Mouse (Mus musculus): ENCODE data around the gene Gm11564. TPM values are rescaled to one million over a fixed set of nuclear protein-coding genes. Genes with fewer than 3 reads are reported as not detected.
"Not testable (repeated sequence)": the region's sequence is repeated elsewhere in the genome, so short reads cannot be mapped to it uniquely, and the experiment has no call there.

Gm11564 gene
- polyA plus RNA-seq, 1 experiment from 2014 or later: not detected

DNA sequence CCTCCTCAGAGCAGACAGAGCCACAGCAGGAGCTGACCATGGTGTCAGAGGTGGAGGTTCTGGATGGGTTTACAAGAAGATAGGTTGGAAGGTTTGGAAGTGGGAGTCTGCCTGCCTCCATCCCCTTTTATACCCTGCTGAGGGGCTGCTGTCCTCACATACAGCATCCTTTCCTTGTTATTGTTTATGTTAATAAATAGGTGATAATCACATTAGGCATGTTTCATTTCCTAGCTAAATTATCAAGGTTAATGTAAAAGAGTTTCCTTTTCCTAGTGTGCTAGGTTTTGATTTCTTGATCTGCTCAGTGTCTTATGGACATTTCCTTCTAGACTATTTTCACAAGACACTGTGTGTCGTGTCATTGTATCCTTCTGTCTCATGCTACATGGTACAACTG lies 11.1 kb downstream of the Gm11564 start, which contains the start of gene Gm11554:
TSS of gene Gm11554 (minus strand) at position 101 of the 400 bp plus-strand sequence.
- H3K27ac ChIP-seq (ENCODE audit: low read depth, low read length); H3K9ac ChIP-seq (ENCODE audit: low read depth, low read length); H3K4me2 ChIP-seq (ENCODE audit: low read length); H3K27me3 ChIP-seq (replicated peaks; ENCODE audit: control insufficient read depth, insufficient read depth, low read length); H3K4me1 ChIP-seq (ENCODE audit: control insufficient read depth, insufficient read depth, low read depth, low read length); ATAC-seq; H3K36me3 ChIP-seq (ENCODE audit: control insufficient read depth, insufficient read depth, low read length); H3K9me3 ChIP-seq (ENCODE audit: control insufficient read depth, low read length); H3K4me3 ChIP-seq (ENCODE audit: low read length): not testable (repeated sequence)
- no CpG with 5 or more reads among the region's 1 CpGs for WGBS

DNA sequence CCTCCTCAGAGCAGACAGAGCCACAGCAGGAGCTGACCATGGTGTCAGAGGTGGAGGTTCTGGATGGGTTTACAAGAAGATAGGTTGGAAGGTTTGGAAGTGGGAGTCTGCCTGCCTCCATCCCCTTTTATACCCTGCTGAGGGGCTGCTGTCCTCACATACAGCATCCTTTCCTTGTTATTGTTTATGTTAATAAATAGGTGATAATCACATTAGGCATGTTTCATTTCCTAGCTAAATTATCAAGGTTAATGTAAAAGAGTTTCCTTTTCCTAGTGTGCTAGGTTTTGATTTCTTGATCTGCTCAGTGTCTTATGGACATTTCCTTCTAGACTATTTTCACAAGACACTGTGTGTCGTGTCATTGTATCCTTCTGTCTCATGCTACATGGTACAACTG lies 16.6 kb downstream of the Gm11564 start, which contains the start of gene Gm11569:
TSS of gene Gm11569 (minus strand) at position 101 of the 400 bp plus-strand sequence.
- not testable (repeated sequence) for H3K9ac ChIP-seq (ENCODE audit: low read depth, low read length); ATAC-seq; H3K27ac ChIP-seq (ENCODE audit: low read depth, low read length); H3K27me3 ChIP-seq (replicated peaks; ENCODE audit: control insufficient read depth, insufficient read depth, low read length); H3K4me2 ChIP-seq (ENCODE audit: low read length); H3K36me3 ChIP-seq (ENCODE audit: control insufficient read depth, insufficient read depth, low read length); H3K4me3 ChIP-seq (ENCODE audit: low read length); H3K4me1 ChIP-seq (ENCODE audit: control insufficient read depth, insufficient read depth, low read depth, low read length); H3K9me3 ChIP-seq (ENCODE audit: control insufficient read depth, low read length)
- no CpG with 5 or more reads among the region's 1 CpGs for WGBS

DNA sequence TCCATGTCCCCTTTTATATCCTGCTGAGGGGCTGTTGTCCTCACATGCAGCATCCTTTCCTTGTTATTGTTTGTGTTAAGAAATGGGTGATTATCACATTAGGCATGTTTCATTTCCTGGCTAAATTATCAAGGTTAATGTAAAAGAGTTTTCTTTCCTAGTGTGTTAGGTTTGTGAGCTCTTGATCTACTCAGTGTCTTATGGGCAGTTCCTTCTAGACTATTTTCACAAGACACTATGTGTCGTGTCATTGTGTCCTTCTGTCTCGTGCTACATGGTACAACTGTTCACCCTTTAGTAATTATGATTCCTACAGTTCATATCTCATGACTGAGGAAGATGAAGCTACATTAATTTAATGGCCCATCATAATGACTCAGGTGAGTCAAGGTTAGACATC lies 22.1 kb downstream of the Gm11564 start, which contains the start of gene Gm11596:
TSS of gene Gm11596 (minus strand) at position 101 of the 400 bp plus-strand sequence.
- Histone ChIP-seq H3K4me3 (ENCODE audit: low read length) (no peak within 1 kb of the TSS), H3K4me1 (ENCODE audit: control insufficient read depth, insufficient read depth, low read depth, low read length) (no peaks in the 10 kb centered on the region), H3K36me3 (ENCODE audit: control insufficient read depth, insufficient read depth, low read length) (no peaks in the 10 kb centered on the region), H3K9ac (ENCODE audit: low read depth, low read length) (no peak within 1 kb of the TSS), H3K27ac (ENCODE audit: low read depth, low read length) (no peak within 1 kb of the TSS), H3K27me3 (replicated peaks; ENCODE audit: control insufficient read depth, insufficient read depth, low read length) (no peaks in the 10 kb centered on the region), H3K9me3 (ENCODE audit: control insufficient read depth, low read length) (no peaks in the 10 kb centered on the region), H3K4me2 (ENCODE audit: low read length) (no peak within 1 kb of the TSS)
- WGBS: 76% methylated on average over 2 of the region's 2 CpGs
- no peak for ATAC-seq

DNA sequence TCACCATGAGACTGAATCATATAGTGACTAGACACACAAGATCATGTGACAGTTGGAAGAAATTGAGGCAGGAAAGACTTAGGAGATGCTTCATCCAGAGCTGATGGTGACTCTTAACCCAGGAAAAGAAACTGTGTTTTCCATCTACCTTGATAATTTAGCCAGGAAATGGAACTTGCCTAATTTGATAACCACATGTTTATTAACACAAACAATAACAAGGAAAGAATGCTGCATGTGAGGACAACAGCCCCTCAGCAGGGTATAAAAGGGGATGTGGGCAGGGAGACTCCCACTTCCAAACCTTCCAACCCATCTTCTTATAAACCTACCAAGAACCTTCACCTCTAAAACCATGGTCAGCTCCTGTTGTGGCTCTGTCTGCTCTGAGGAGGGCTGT lies 30.6 kb downstream of the Gm11564 start, which contains the start of gene Krtap4-9:
TSS of gene Krtap4-9 (plus strand) at position 301 of the 400 bp plus-strand sequence.
- H3K9ac ChIP-seq (ENCODE audit: low read depth, low read length); H3K27ac ChIP-seq (ENCODE audit: low read depth, low read length); H3K27me3 ChIP-seq (replicated peaks; ENCODE audit: control insufficient read depth, insufficient read depth, low read length); H3K4me2 ChIP-seq (ENCODE audit: low read length); ATAC-seq; H3K4me1 ChIP-seq (ENCODE audit: control insufficient read depth, insufficient read depth, low read depth, low read length); H3K36me3 ChIP-seq (ENCODE audit: control insufficient read depth, insufficient read depth, low read length); H3K4me3 ChIP-seq (ENCODE audit: low read length); H3K9me3 ChIP-seq (ENCODE audit: control insufficient read depth, low read length): not testable (repeated sequence)

DNA sequence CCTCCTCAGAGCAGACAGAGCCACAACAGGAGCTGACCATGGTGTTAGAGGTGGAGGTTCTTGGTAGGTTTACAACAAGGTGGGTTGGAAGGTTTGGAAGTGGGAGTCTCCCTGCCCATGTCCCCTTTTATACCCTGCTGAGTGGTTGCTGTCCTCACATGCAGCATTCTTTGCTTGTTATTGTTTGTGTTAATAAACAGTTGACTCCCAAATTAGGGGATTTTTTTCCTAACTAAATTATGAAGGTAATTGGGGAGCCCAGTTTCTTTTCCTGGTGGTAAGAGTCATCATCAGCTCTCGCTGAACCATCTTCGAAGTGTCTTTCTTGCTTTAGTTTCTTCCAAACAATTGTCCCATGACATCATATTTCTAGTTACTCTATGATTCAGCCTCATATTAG lies 34.9 kb downstream of the Gm11564 start, which contains the start of gene Krtap4-8:
TSS of gene Krtap4-8 (minus strand) at position 101 of the 400 bp plus-strand sequence.
- ATAC-seq: no peak
- Histone ChIP-seq H3K27me3 (replicated peaks; ENCODE audit: control insufficient read depth, insufficient read depth, low read length) (no peaks in the 10 kb centered on the region), H3K9me3 (ENCODE audit: control insufficient read depth, low read length) (no peaks in the 10 kb centered on the region), H3K4me1 (ENCODE audit: control insufficient read depth, insufficient read depth, low read depth, low read length) (no peaks in the 10 kb centered on the region; the same call in 1 of the 2 replicates), H3K9ac (ENCODE audit: low read depth, low read length) (no peak within 1 kb of the TSS), H3K36me3 (ENCODE audit: control insufficient read depth, insufficient read depth, low read length) (no peaks in the 10 kb centered on the region), H3K27ac (ENCODE audit: low read depth, low read length) (no peak within 1 kb of the TSS), H3K4me3 (ENCODE audit: low read length) (no peak within 1 kb of the TSS), H3K4me2 (ENCODE audit: low read length) (no peak within 1 kb of the TSS)
- WGBS: 98% methylated on average over 2 of the region's 2 CpGs

DNA sequence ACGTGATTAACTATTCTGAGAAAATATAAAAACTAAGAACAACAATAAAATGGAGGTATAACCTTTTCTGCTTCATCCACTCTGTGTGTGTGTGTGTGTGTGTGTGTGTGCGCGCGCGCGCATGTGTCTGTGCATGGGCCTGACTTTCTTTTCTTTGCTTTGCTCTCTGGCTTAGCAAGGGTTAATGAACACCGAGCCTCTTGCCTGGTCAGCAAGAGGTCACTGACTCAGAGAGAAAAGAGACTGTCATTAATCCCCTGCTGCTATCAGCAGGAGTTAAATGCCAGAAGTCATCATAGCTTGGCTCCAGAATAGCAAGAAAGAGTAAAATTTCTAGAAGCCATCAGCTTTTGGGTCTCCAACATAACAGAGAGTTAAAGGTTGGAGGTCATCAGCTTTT lies 37.1 kb downstream of the Gm11564 start:
- no peaks in the 10 kb centered on the region for H3K27me3 ChIP-seq (replicated peaks; ENCODE audit: control insufficient read depth, insufficient read depth, low read length)
- H3K9me3 ChIP-seq (ENCODE audit: control insufficient read depth, low read length): no peaks in the 10 kb centered on the region
- no peak overlapping the region for H3K4me2 ChIP-seq (ENCODE audit: low read length)
- 42% methylated on average over 7 of the region's 7 CpGs for WGBS
- H3K27ac ChIP-seq (ENCODE audit: low read depth, low read length): no peak overlapping the region
- no peak overlapping the region for H3K9ac ChIP-seq (ENCODE audit: low read depth, low read length)
- H3K4me1 ChIP-seq (ENCODE audit: control insufficient read depth, insufficient read depth, low read depth, low read length): no peaks in the 10 kb centered on the region; the same call in 1 of the 2 replicates
- no peak overlapping the region for H3K4me3 ChIP-seq (ENCODE audit: low read length)
- ATAC-seq: no peak
- no peaks in the 10 kb centered on the region for H3K36me3 ChIP-seq (ENCODE audit: control insufficient read depth, insufficient read depth, low read length)

DNA sequence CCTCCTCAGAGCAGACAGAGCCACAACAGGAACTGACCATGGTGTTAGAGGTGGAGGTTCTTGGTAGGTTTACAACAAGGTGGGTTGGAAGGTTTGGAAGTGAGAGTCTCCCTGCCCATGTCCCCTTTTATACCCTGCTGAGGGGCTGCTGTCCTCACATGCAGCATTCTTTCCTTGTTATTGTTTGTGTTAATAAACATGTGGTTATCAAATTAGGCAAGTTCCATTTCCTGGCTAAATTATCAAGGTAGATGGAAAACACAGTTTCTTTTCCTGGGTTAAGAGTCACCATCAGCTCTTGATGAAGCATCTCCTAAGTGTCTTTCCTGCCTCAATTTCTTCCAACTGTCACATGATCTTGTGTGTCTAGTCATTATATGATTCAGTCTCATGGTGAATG lies 42.7 kb downstream of the Gm11564 start, which contains the start of gene Gm11595:
TSS of gene Gm11595 (minus strand) at position 101 of the 400 bp plus-strand sequence.
- ATAC-seq; H3K9ac ChIP-seq (ENCODE audit: low read depth, low read length); H3K4me1 ChIP-seq (ENCODE audit: control insufficient read depth, insufficient read depth, low read depth, low read length); H3K36me3 ChIP-seq (ENCODE audit: control insufficient read depth, insufficient read depth, low read length); H3K9me3 ChIP-seq (ENCODE audit: control insufficient read depth, low read length); H3K4me3 ChIP-seq (ENCODE audit: low read length); H3K27ac ChIP-seq (ENCODE audit: low read depth, low read length); H3K4me2 ChIP-seq (ENCODE audit: low read length); H3K27me3 ChIP-seq (replicated peaks; ENCODE audit: control insufficient read depth, insufficient read depth, low read length): not testable (repeated sequence)

DNA sequence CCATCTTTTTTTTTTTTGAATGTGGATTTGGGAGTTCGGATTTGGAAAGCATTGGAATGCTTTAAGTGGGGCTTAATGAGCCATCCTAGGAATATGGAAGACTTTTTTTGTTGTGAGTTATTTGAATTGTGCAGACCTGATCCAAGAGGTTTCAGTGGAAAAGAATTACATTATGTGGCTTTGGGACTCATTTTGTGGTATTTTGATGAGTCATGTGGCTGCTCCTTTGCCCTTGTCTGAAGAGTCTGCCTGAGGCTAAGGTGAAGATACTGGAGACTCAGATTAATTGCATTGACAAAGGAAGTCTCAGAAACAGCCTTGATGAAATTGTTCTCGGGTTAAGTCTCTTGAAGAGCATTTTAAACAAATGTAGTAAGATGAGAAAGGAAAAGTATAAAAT lies 47.1 kb downstream of the Gm11564 start:
- Histone ChIP-seq H3K9ac (ENCODE audit: low read depth, low read length) (no peak overlapping the region), H3K9me3 (ENCODE audit: control insufficient read depth, low read length) (no peaks in the 10 kb centered on the region), H3K4me3 (ENCODE audit: low read length) (no peak overlapping the region), H3K27ac (ENCODE audit: low read depth, low read length) (no peak overlapping the region), H3K27me3 (replicated peaks; ENCODE audit: control insufficient read depth, insufficient read depth, low read length) (no peaks in the 10 kb centered on the region), H3K4me1 (ENCODE audit: control insufficient read depth, insufficient read depth, low read depth, low read length) (no peaks in the 10 kb centered on the region), H3K4me2 (ENCODE audit: low read length) (no peak overlapping the region), H3K36me3 (ENCODE audit: control insufficient read depth, insufficient read depth, low read length) (no peaks in the 10 kb centered on the region)
- no peak for ATAC-seq
- WGBS: 78% methylated on average over 2 of the region's 2 CpGs

Data from hindbrain, embryonic 16.5 days (tissue).